Mouse (Mus musculus): Measurements from ENCODE around the gene Gm4846.
"Not testable (repeated sequence)": the region's sequence is repeated elsewhere in the genome, so short reads cannot be mapped to it uniquely, and the experiment has no call there.

Gm4846 gene

DNA sequence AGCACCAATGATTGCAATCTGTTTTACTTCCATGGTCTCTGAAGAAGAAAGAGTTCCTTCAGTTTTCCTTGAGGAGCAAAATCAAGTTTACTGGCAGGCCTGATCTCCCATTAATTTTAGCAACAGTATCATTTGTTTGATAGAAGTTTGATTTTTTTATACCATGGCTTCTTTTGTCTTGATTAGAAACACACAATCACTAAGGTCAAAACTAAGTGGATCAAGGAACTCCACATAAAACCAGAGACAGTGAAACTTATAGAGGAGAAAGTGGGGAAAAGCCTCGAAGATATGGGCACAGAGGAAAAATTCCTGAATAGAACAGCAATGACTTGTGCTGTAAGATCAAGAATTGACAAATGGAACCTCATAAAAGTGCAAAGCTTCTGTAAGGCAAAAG, at the start of gene Gm4846:
Gm4846 (minus strand) TSS at position 101 of the 400 bp plus-strand sequence.
- DNase-seq (ENCODE audit: low read depth, low spot score) = not testable (repeated sequence)

DNA sequence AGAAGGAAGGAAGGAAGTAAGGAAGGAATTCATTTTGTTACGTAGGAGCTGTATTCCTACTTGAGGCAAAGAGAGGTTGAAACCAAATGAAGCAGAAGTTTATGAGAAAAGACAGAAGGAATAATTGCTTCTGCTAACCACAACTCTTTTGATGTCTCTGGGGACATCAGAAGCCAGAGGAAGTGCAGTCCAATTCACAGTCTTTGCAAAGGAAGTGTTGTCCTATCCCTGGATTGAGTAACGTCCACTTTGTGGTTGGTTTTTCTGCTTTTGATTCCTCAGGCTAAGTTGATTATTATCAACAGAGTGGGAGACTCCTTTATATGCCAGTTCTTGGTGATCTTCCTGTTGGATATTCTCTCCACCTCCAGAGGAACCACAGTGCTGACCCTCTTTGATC, 34.1 kb upstream of the Gm4846 start:
- not testable (repeated sequence) for DNase-seq (ENCODE audit: low read depth, low spot score)

DNA sequence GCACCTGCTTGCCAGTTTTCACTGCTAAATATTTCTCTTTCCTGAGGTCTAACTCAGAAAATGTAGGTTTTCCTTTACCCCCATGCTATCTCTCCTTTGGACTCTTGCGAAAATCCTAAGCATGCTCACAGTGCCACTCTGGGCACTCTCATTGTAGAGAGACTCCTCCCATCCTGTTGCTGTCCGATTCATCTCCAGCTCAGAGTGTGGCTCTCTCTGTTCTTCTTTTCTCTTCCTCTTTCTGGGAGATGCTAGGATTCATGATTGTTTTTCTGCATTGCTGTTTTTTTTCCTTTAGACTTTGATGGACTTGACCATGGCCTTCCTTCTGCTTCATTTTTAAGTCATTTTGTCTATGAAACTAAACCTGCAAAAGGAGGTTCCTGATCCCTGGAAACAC, 27.3 kb upstream of the Gm4846 start:
- not testable (repeated sequence) for DNase-seq (ENCODE audit: low read depth, low spot score)

DNA sequence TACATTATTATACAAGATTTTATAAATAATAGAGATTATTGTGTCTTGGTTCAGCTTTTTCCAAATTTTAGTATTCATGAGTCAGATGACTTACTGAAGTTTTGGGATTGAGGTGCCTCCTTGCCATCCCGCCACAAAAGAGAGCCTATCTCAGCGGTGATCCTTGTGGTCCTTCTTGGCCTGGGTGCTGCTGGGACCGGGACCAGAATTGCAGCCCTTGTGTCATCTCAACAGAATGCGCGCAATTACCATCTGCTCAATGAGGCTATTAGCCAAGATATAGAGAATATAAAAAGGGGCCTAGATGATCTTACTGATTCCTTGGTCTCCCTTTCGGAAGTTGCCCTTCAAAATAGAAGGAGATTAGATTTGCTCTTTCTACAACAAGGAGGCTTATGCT, 22.2 kb upstream of the Gm4846 start:
- DNase-seq (ENCODE audit: low read depth, low spot score) = peak; percentile 4

DNA sequence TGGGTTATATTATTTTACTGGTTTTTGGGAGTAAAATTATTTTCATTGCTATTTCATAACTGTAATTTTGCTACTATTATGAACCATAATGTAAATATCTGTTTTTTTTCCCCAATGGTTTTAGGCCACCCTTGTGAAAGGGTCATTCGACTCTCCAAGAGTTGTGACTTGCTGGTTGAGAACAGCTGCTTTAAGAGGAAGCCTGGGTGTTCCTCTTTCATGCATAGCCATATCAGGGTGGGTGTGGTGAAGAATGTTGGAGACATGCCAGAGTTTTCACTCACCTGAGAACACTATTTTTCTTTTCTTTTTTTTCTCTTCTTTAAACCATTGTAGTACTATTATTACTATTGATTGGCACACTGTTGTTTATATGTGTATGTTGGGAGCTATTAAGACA, 19.2 kb upstream of the Gm4846 start:
- no peak for DNase-seq (ENCODE audit: low read depth, low spot score)

DNA sequence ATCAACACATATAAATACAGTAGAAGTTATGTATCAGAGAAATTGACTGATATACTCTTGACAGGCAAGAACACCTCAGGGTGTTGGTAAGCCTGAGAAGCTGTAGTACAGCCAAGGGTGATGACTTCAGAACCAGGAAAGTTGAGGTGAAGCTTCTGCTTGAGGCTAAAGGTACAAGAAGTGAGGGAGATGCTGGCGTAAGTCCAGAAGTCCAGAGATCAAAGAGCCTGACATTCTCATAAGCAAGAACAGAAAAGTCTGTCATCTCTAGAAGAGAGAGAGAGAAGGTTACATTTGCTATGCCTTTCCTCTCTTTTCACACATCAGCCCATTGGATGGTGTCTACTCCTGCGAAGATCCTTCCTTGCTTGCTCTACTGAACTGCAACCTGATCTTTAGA, 6.8 kb upstream of the Gm4846 start:
- not testable (repeated sequence) for DNase-seq (ENCODE audit: low read depth, low spot score)

DNA sequence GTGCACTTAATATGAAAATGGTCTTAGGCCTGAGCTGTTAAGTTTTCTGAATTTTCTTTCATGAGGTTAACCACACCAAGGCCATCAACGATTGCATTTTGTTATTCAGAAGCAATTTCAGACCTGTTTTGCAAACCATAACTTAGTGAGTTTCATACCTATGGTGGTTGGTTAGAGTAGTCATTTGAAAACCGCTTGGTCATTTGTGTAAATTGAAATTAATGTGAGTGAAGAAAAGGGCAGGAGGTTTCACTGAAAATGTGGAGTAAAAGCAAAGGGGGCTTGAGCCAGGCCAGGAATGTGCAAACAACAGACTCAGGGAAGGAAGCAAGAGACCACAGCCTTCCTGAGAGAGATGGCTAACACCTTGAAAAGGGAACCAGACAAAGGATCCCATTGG, 17.9 kb downstream of the Gm4846 start:
- no peak for DNase-seq (ENCODE audit: low read depth, low spot score)

DNA sequence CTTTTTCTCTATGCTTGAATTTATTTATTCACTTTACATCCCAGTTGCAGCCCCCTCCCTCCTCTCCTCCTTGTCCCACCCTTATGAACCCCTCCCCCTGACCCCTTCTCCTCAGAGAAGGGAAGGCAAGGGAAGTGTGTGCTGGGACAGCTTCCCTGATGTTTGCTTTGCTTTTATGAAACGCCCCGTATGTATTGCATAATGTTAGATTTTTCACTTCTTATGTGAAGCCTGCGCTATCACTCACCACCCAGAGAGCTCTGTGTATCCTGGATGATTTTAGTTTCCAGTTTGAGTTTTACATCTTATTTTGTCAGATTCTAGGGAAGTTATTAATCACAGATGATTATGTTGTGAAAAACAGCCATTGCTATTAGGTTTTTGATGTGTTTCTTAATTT, 30.2 kb downstream of the Gm4846 start:
- no peak for DNase-seq (ENCODE audit: low read depth, low spot score)

DNA sequence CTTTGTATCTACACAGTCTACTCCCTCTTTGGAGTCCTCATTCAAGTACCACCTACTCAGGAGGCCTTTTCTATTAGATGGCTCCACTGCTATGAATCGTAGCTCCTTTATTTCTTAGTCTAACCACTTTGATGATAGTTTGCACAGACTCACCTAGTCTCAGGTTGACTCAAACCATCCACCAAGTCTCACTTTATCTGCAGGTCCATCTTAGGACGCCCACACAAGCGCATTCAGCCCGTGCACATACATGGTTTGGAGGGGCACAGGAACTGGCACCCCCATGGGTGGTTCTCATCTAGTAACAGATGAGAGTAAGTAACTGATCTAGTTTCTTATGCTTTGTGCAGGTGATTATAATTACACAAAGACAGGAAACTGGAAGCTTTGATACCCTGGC, 34.8 kb downstream of the Gm4846 start:
- no peak for DNase-seq (ENCODE audit: low read depth, low spot score)

DNA sequence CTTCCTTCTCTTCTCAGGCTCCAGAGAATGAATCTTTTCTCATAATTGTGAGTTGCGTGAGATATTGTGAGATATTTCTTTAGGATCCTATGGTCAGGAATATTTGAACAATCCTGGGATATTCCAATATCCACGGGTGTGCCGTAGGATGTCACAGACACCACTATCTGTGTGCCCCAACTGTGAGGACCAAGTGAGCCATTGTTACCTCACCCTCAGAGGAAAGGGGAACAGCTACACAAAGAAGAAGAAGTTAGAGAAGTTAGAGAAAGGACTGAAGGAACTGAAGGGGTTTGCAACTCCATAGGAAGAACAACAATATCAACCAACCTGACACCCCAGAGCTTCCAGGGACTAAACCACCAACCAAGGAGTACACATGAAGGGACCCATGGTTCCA, 55.4 kb downstream of the Gm4846 start:
- DNase-seq (ENCODE audit: low read depth, low spot score) = no peak

DNA sequence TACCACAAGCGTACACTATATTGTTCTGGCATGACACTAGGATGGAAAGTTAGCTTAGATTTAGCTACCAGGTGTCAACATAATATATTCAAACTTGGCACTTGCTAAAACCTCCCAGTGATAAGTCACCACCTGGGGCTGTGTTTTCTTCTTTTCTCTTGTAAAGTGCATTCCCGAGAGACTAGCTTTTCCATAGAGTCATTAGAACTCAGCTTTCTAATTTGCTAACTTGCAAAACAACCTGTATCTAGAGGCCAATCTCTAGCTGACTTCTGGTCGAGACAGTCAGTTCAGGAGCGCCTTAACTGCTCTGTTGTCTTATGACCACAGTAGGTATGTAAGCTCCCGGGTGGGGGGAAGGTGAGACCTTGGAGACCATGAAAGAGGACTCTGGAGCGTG, 58.0 kb downstream of the Gm4846 start:
- DNase-seq (ENCODE audit: low read depth, low spot score) = no peak

Measured in brain, adult 2 months (tissue).